Mouse (Mus musculus) ovary, postnatal 36 days (tissue): ENCODE measurements at regions not wholly inside any gene's neighbourhood (a gene's known extent, or its start where the extent isn't known, plus 50 kb on each side); places are given as distances from the start of the nearest gene placed in this dataset.

ENCODE experiments used
- DNase-seq: peaks from one replicate; pipeline ENCODE4 v3.0.0; 2022; ENCODE audit warnings: low spot score, mixed read lengths

- DNase-seq, result no peak
Measured at GRCm38 (mm10) chr10:42094274-42095000, 76.2 kb upstream of the Armc2 start.

- DNase-seq, result no peak
Measured at GRCm38 (mm10) chr10:42093176-42093759, 75.0 kb upstream of the Armc2 start.

GRCm38 (mm10) chr10:42092500-42092899, 74.3 kb upstream of the Armc2 start:
- DNase-seq, result peak; percentile 67

- DNase-seq, result no peak
Measured at GRCm38 (mm10) chr10:42091546-42092168, 73.4 kb upstream of the Armc2 start.

GRCm38 (mm10) chr10:42090806-42091205, 72.6 kb upstream of the Armc2 start:
- DNase-seq, result no peak

GRCm38 (mm10) chr10:42090147-42090546, 71.9 kb upstream of the Armc2 start:
- no peak for DNase-seq

GRCm38 (mm10) chr10:42089686-42090085, 71.4 kb upstream of the Armc2 start:
- DNase-seq, result no peak

- peak; percentile 72 for DNase-seq
Measured at GRCm38 (mm10) chr10:42089235-42089625, 71.0 kb upstream of the Armc2 start.

- DNase-seq, result no peak
Measured at GRCm38 (mm10) chr10:42088570-42089234, 70.5 kb upstream of the Armc2 start.

- no peak for DNase-seq
Measured at GRCm38 (mm10) chr10:42087906-42088305, 69.7 kb upstream of the Armc2 start.

GRCm38 (mm10) chr10:42086691-42087090, 68.4 kb upstream of the Armc2 start:
- no peak for DNase-seq

GRCm38 (mm10) chr10:42085295-42085694, 67.1 kb upstream of the Armc2 start:
- no peak for DNase-seq

GRCm38 (mm10) chr10:42082227-42082840, 64.1 kb upstream of the Armc2 start:
- DNase-seq, result no peak

- DNase-seq, result no peak
Measured at GRCm38 (mm10) chr10:42079775-42080174, 61.5 kb upstream of the Armc2 start.

- no peak for DNase-seq
Measured at GRCm38 (mm10) chr10:42076711-42077110, 58.5 kb upstream of the Armc2 start.

GRCm38 (mm10) chr10:42075545-42075944, 57.3 kb upstream of the Armc2 start:
- DNase-seq, result no peak

- no peak for DNase-seq
Measured at GRCm38 (mm10) chr10:42072758-42073157, 54.5 kb upstream of the Armc2 start.

- no peak for DNase-seq
Measured at GRCm38 (mm10) chr10:42072131-42072530, 53.9 kb upstream of the Armc2 start.

- DNase-seq, result no peak
Measured at GRCm38 (mm10) chr10:42071404-42072024, 53.3 kb upstream of the Armc2 start.

- DNase-seq, result peak; percentile 56
Measured at GRCm38 (mm10) chr10:42070611-42071403, 52.6 kb upstream of the Armc2 start.

GRCm38 (mm10) chr10:42069751-42070150, 51.5 kb upstream of the Armc2 start:
- no peak for DNase-seq
